Mouse (Mus musculus) MEL (cell line): Measurements from ENCODE around the gene Cnpy3. TPM values are rescaled to one million over a fixed set of nuclear protein-coding genes. Genes with fewer than 3 reads are reported as not detected.

Source experiments
- DNase-seq: peaks from one replicate; pipeline ENCODE4 v3.0.0; 2011; ENCODE audit warnings: low read depth, low spot score
- H3K27ac ChIP-seq: 2 replicates; pipeline ENCODE4 v1.5.1; 2012; ENCODE audit warnings: low read depth, mild to moderate bottlenecking, control low read depth, low read length, moderate library complexity; ENCODE audit not compliant: control insufficient read depth
- H3K27me3 ChIP-seq, 2 experiments: fragments of 150-350 bp in 1 of 2; sonication (generic) in 1 of 2; 2 replicates each; pipeline ENCODE4 v1.6.1; 2012; ENCODE audit warnings: low read length in 2 of 2, mild to moderate bottlenecking in 2 of 2, improper control_type of control experiment in 1 of 2, moderate library complexity in 1 of 2; ENCODE audit not compliant: insufficient read depth in 2 of 2, control insufficient read depth in 1 of 2
- H3K36me3 ChIP-seq, 2 experiments: 2 replicates each; pipeline ENCODE4 v1.6.1; 2012 to 2014; ENCODE audit warnings: low read length in 2 of 2, improper control_type of control experiment in 1 of 2, inconsistent platforms in 1 of 2, mild to moderate bottlenecking in 1 of 2; ENCODE audit not compliant: insufficient read depth in 2 of 2, control insufficient read depth in 1 of 2
- H3K4me1 ChIP-seq, 2 experiments: fragments of 150-350 bp in 1 of 2; sonication (generic) in 1 of 2; 2 replicates each; pipeline ENCODE4 v1.6.1; 2012; ENCODE audit warnings: low read length in 2 of 2, improper control_type of control experiment in 1 of 2, mild to moderate bottlenecking in 1 of 2; ENCODE audit not compliant: insufficient read depth in 2 of 2, control insufficient read depth in 1 of 2
- H3K4me3 ChIP-seq, 2 experiments: fragments of 150-350 bp in 1 of 2; sonication (generic) in 1 of 2; 2 replicates each; pipeline ENCODE4 v1.5.1; 2012; ENCODE audit warnings: low read depth in 2 of 2, low read length in 2 of 2, mild to moderate bottlenecking in 2 of 2, moderate library complexity in 2 of 2, control low read depth in 1 of 2, improper control_type of control experiment in 1 of 2; ENCODE audit not compliant: control insufficient read depth in 1 of 2, insufficient read depth in 1 of 2
- H3K79me2 ChIP-seq: 2 replicates; pipeline ENCODE4 v1.6.1; 2012; ENCODE audit warnings: mild to moderate bottlenecking, low read length, moderate library complexity; ENCODE audit not compliant: control insufficient read depth, poor library complexity, insufficient read depth
- H3K9ac ChIP-seq: 2 replicates; pipeline ENCODE4 v1.6.1; 2012; ENCODE audit warnings: low read depth, mild to moderate bottlenecking, control low read depth, low read length, moderate library complexity; ENCODE audit not compliant: control insufficient read depth, poor library complexity, severe bottlenecking
- H3K9me3 ChIP-seq: fragments of 150-350 bp; sonication (generic); replicated peaks from 2 replicates; pipeline ENCODE4 v1.6.1; 2012; ENCODE audit warnings: mild to moderate bottlenecking, low read length, improper control_type of control experiment, moderate library complexity; ENCODE audit not compliant: insufficient read depth
- BHLHE40 ChIP-seq: IDR thresholded peaks from 2 replicates; pipeline ENCODE4 v1.6.1; 2012; ENCODE audit warnings: low read depth, mild to moderate bottlenecking, inconsistent platforms, low read length, improper control_type of control experiment, borderline replicate concordance
- CHD1 ChIP-seq: IDR thresholded peaks from 2 replicates; pipeline ENCODE4 v1.6.1; 2012; ENCODE audit warnings: low read depth, mild to moderate bottlenecking, inconsistent platforms, low read length, improper control_type of control experiment
- CHD2 ChIP-seq: IDR thresholded peaks from 2 replicates; pipeline ENCODE4 v1.6.1; 2011; ENCODE audit warnings: low read length, improper control_type of control experiment
- CTCF ChIP-seq, 3 experiments: IDR thresholded peaks in 2 of 3; conservative IDR thresholded peaks in 1 of 3; 2 replicates each; pipeline ENCODE4 v1.5.1; 2011 to 2012; ENCODE audit warnings: low read length in 3 of 3, low read depth in 2 of 3, mild to moderate bottlenecking in 2 of 3, improper control_type of control experiment in 1 of 3, inconsistent platforms in 1 of 3, mixed read lengths in 1 of 3, moderate library complexity in 1 of 3; ENCODE audit not compliant: control insufficient read depth in 1 of 3, insufficient read depth in 1 of 3, poor library complexity in 1 of 3, severe bottlenecking in 1 of 3
- ELF1 ChIP-seq: IDR thresholded peaks from 2 replicates; pipeline ENCODE4 v1.6.1; 2014; ENCODE audit warnings: low read depth, mild to moderate bottlenecking, inconsistent platforms, low read length, improper control_type of control experiment, moderate library complexity
- EP300 ChIP-seq, 2 experiments: IDR thresholded peaks; 2 replicates each; pipeline ENCODE4 v1.6.1; 2011; ENCODE audit warnings: improper control_type of control experiment in 2 of 2, low read length in 2 of 2, low read depth in 1 of 2, mild to moderate bottlenecking in 1 of 2
- ETS1 ChIP-seq: IDR thresholded peaks from 2 replicates; pipeline ENCODE4 v1.6.1; 2012; ENCODE audit warnings: low read depth, mild to moderate bottlenecking, inconsistent platforms, low read length, improper control_type of control experiment, moderate library complexity
- GABPA ChIP-seq: IDR thresholded peaks from 2 replicates; pipeline ENCODE4 v1.6.1; 2012; ENCODE audit warnings: low read depth, mild to moderate bottlenecking, inconsistent platforms, low read length, improper control_type of control experiment, moderate library complexity
- HCFC1 ChIP-seq: IDR thresholded peaks from 2 replicates; pipeline ENCODE4 v1.6.1; 2012; ENCODE audit warnings: low read depth, mild to moderate bottlenecking, inconsistent platforms, low read length, improper control_type of control experiment, moderate library complexity
- JUND ChIP-seq: IDR thresholded peaks from 2 replicates; pipeline ENCODE4 v1.6.1; 2011; ENCODE audit warnings: low read depth, mild to moderate bottlenecking, improper control_type of control experiment, low read length
- KAT2A ChIP-seq: conservative IDR thresholded peaks from 2 replicates; pipeline ENCODE4 v1.6.1; 2012; ENCODE audit warnings: low read depth, low read length, improper control_type of control experiment, inconsistent platforms
- MAFK ChIP-seq: IDR thresholded peaks from 2 replicates; pipeline ENCODE4 v1.6.1; 2011; ENCODE audit warnings: low read depth, mild to moderate bottlenecking, low read length, improper control_type of control experiment, borderline replicate concordance
- MAX ChIP-seq: IDR thresholded peaks from 2 replicates; pipeline ENCODE4 v1.6.1; 2011; ENCODE audit warnings: low read length, improper control_type of control experiment
- MAZ ChIP-seq: IDR thresholded peaks from 2 replicates; pipeline ENCODE4 v1.6.1; 2012; ENCODE audit warnings: low read depth, mild to moderate bottlenecking, inconsistent platforms, low read length, improper control_type of control experiment
- MEF2A ChIP-seq: IDR thresholded peaks from 2 replicates; pipeline ENCODE4 v1.6.1; 2014; ENCODE audit warnings: low read depth, mild to moderate bottlenecking, inconsistent platforms, low read length, improper control_type of control experiment; ENCODE audit not compliant: poor library complexity, insufficient replicate concordance, severe bottlenecking; ENCODE audit errors: extremely low read depth
- MXI1 ChIP-seq: IDR thresholded peaks from 2 replicates; pipeline ENCODE4 v1.6.1; 2011; ENCODE audit warnings: mild to moderate bottlenecking, low read depth, low read length, improper control_type of control experiment
- MYB ChIP-seq: IDR thresholded peaks from 2 replicates; pipeline ENCODE4 v1.6.1; 2011; ENCODE audit warnings: mild to moderate bottlenecking, low read depth, low read length, improper control_type of control experiment
- MYC ChIP-seq: IDR thresholded peaks from 2 replicates; pipeline ENCODE4 v1.6.1; 2011; ENCODE audit warnings: low read depth, mild to moderate bottlenecking, low read length, improper control_type of control experiment, moderate library complexity
- NELFE ChIP-seq: IDR thresholded peaks from 2 replicates; pipeline ENCODE4 v1.6.1; 2011; ENCODE audit warnings: low read depth, low read length, improper control_type of control experiment
- NRF1 ChIP-seq: IDR thresholded peaks from 2 replicates; pipeline ENCODE4 v1.6.1; 2014; ENCODE audit warnings: low read depth, mild to moderate bottlenecking, inconsistent platforms, low read length, improper control_type of control experiment, moderate library complexity; ENCODE audit not compliant: poor library complexity, insufficient read depth, severe bottlenecking
- POLR2A ChIP-seq, 2 experiments: IDR thresholded peaks; 2 replicates each; pipeline ENCODE4 v1.6.1; 2011 to 2012; ENCODE audit warnings: low read length in 2 of 2, mild to moderate bottlenecking in 2 of 2, control low read depth in 1 of 2, improper control_type of control experiment in 1 of 2, low read depth in 1 of 2, moderate library complexity in 1 of 2; ENCODE audit not compliant: control insufficient read depth in 1 of 2, insufficient read depth in 1 of 2, poor library complexity in 1 of 2
- POLR2AphosphoS2 ChIP-seq: IDR thresholded peaks from 2 replicates; pipeline ENCODE4 v1.6.1; 2011; ENCODE audit warnings: low read length, improper control_type of control experiment
- POLR2AphosphoS5 ChIP-seq: IDR thresholded peaks from 2 replicates; pipeline ENCODE4 v1.6.1; 2012; ENCODE audit warnings: low read depth, borderline replicate concordance, mild to moderate bottlenecking, inconsistent platforms, low read length, moderate library complexity, mixed read lengths
- RAD21 ChIP-seq: IDR thresholded peaks from 2 replicates; pipeline ENCODE4 v1.6.1; 2011; ENCODE audit warnings: mild to moderate bottlenecking, low read depth, low read length, improper control_type of control experiment
- RCOR1 ChIP-seq: IDR thresholded peaks from 2 replicates; pipeline ENCODE4 v1.6.1; 2012; ENCODE audit warnings: low read depth, mild to moderate bottlenecking, inconsistent platforms, low read length, improper control_type of control experiment
- SIN3A ChIP-seq: IDR thresholded peaks from 2 replicates; pipeline ENCODE4 v1.6.1; 2012; ENCODE audit warnings: low read length, improper control_type of control experiment, inconsistent platforms
- SMC3 ChIP-seq: IDR thresholded peaks from 2 replicates; pipeline ENCODE4 v1.6.1; 2011; ENCODE audit warnings: low read depth, low read length, improper control_type of control experiment
- TAL1 ChIP-seq: IDR thresholded peaks from 2 replicates; pipeline ENCODE4 v1.6.1; 2012; ENCODE audit warnings: mild to moderate bottlenecking, inconsistent platforms, low read length, moderate library complexity, mixed read lengths
- TBP ChIP-seq: IDR thresholded peaks from 2 replicates; pipeline ENCODE4 v1.8.0; 2011; ENCODE audit warnings: low read depth, low read length, improper control_type of control experiment
- TCF12 ChIP-seq: IDR thresholded peaks from 2 replicates; pipeline ENCODE4 v1.6.1; 2014; ENCODE audit warnings: low read depth, mild to moderate bottlenecking, inconsistent platforms, low read length, improper control_type of control experiment, moderate library complexity
- UBTF ChIP-seq: IDR thresholded peaks from 2 replicates; pipeline ENCODE4 v1.6.1; 2012; ENCODE audit warnings: low read depth, mild to moderate bottlenecking, inconsistent platforms, low read length, improper control_type of control experiment, moderate library complexity, borderline replicate concordance; ENCODE audit not compliant: insufficient read depth
- USF1 ChIP-seq: IDR thresholded peaks from 2 replicates; pipeline ENCODE4 v1.6.1; 2014; ENCODE audit warnings: low read depth, mild to moderate bottlenecking, inconsistent platforms, low read length, improper control_type of control experiment, moderate library complexity
- ZC3H11A ChIP-seq: IDR thresholded peaks from 2 replicates; pipeline ENCODE4 v1.6.1; 2012; ENCODE audit warnings: low read depth, mild to moderate bottlenecking, inconsistent platforms, low read length, improper control_type of control experiment
- ZKSCAN1 ChIP-seq: IDR thresholded peaks from 2 replicates; pipeline ENCODE4 v1.6.1; 2012; ENCODE audit warnings: low read depth, mild to moderate bottlenecking, inconsistent platforms, low read length, improper control_type of control experiment, moderate library complexity
- ZMIZ1 ChIP-seq: IDR thresholded peaks from 2 replicates; pipeline ENCODE4 v1.6.1; 2012; ENCODE audit warnings: low read depth, mild to moderate bottlenecking, inconsistent platforms, low read length, improper control_type of control experiment, moderate library complexity
- ZNF384 ChIP-seq: IDR thresholded peaks from 2 replicates; pipeline ENCODE4 v1.6.1; 2012; ENCODE audit warnings: low read depth, mild to moderate bottlenecking, inconsistent platforms, low read length, improper control_type of control experiment
- polyA plus RNA-seq, 2 experiments: library from polyadenylated mRNA; stranded (reverse) in 1 of 2; unstranded in 1 of 2; fragments of >175 nt in 1 of 2; fragments of >200 nt in 1 of 2; gene quantifications; 2 replicates each; pipeline versions ENCODE4 v1.2.1 to v1.2.4; 2012; ENCODE audit warnings: low replicate concordance in 2 of 2, low read depth in 1 of 2; ENCODE audit not compliant: insufficient read length in 2 of 2, insufficient read depth in 1 of 2, missing spikeins in 1 of 2
- total RNA-seq: library from RNA; depleted of rRNA; stranded (reverse); fragments of 300-350 nt; gene quantifications from 2 replicates; pipeline ENCODE4 v1.2.3, GENCODE M21; 2012

Gene Cnpy3
- total and polyA plus RNA-seq, 3 experiments: 61.4 to 90.2 TPM; not detected in 1

GRCm38 (mm10) chr17:46751056-46751793 lies 789 bp downstream of the Cnpy3 start:
- Histone ChIP-seq H3K36me3 (peaks cover 6 to 12% of the 10 kb centered on the region in 2 experiments), H3K9me3 (no peaks in the 10 kb centered on the region), H3K79me2 (peaks cover 26% of the 10 kb centered on the region), H3K27me3 (no peaks in the 10 kb centered on the region), H3K4me1 (peaks cover 2 to 9% of the 10 kb centered on the region in 2 experiments; a peak in 3 of 4 replicates), H3K27ac (peak overlapping the region; percentile 95), H3K9ac (peak overlapping the region; percentile 85), H3K4me3 (peak overlapping the region; percentile 62 to 77)
- peak; percentile 95 for DNase-seq
- TF ChIP-seq CHD1: no peak
- no peak for TF ChIP-seq POLR2AphosphoS5
- TF ChIP-seq NRF1: no peak
- no peak for TF ChIP-seq MAZ
- TF ChIP-seq ZC3H11A: no peak
- TF ChIP-seq TBP: peak; percentile 79
- TF ChIP-seq ETS1: peak; percentile 78
- no peak for TF ChIP-seq UBTF
- TF ChIP-seq ZNF384: 0 out of 2 replicates have a peak, but pooled peaks have one; percentile 23
- peak; percentile 37 to 55; a peak in 2 of 4 replicates for TF ChIP-seq POLR2A (IDR thresholded peaks at IDR 0.05; ENCODE audit: control insufficient read depth in 1 of 2, insufficient read depth in 1 of 2, low read depth in 1 of 2, low read length in 2 of 2, poor library complexity in 1 of 2)
- no peak for TF ChIP-seq TAL1
- no peak for TF ChIP-seq MEF2A
- no peak for TF ChIP-seq CTCF (IDR thresholded peaks at IDR 0.05 in 2 of 3, conservative IDR thresholded peaks at IDR 0.05 in 1 of 3; ENCODE audit: control insufficient read depth in 1 of 3, insufficient read depth in 1 of 3, low read depth in 2 of 3, low read length in 3 of 3, poor library complexity in 1 of 3, severe bottlenecking in 1 of 3)
- 0 out of 4 replicates have a peak, but pooled peaks of 1 of the 2 experiments have one; percentile 47 for TF ChIP-seq EP300 (IDR thresholded peaks at IDR 0.05; ENCODE audit: low read depth in 1 of 2, low read length in 2 of 2)
- TF ChIP-seq USF1: peak; percentile 20; the same call in 1 of the 2 replicates
- peak; percentile 82 for TF ChIP-seq MAX
- TF ChIP-seq SIN3A: peak; percentile 51
- TF ChIP-seq ZKSCAN1: no peak
- no peak; the same call in 1 of the 2 replicates for TF ChIP-seq NELFE
- 0 out of 2 replicates have a peak, but pooled peaks have one; percentile 22 for TF ChIP-seq RCOR1
- TF ChIP-seq MAFK: no peak
- peak; percentile 64 for TF ChIP-seq HCFC1
- TF ChIP-seq POLR2AphosphoS2: no peak
- TF ChIP-seq ZMIZ1: no peak
- TF ChIP-seq GABPA: no peak
- TF ChIP-seq BHLHE40: peak; percentile 62; the same call in 1 of the 2 replicates
- TF ChIP-seq ELF1: no peak
- no peak for TF ChIP-seq SMC3
- TF ChIP-seq MYC: peak; percentile 92
- TF ChIP-seq MXI1: peak; percentile 83; the same call in 1 of the 2 replicates
- no peak for TF ChIP-seq RAD21
- no peak for TF ChIP-seq CHD2
- no peak for TF ChIP-seq MYB
- no peak for TF ChIP-seq TCF12
- TF ChIP-seq KAT2A: no peak
- no peak for TF ChIP-seq JUND
